Mouse (Mus musculus) stomach, postnatal 0 days (tissue): Measurements from ENCODE around the gene Zfp773.
"Not testable (repeated sequence)": the region's sequence is repeated elsewhere in the genome, so short reads cannot be mapped to it uniquely, and the experiment has no call there.

Experiments
- CTCF ChIP-seq: IDR thresholded peaks from 2 replicates; pipeline ENCODE4 v1.5.1; 2016; ENCODE audit warnings: antibody characterized with exemption, low read depth, mild to moderate bottlenecking, moderate library complexity
- EP300 ChIP-seq: optimal IDR thresholded peaks from 2 replicates; pipeline ENCODE3; 2016; ENCODE audit warnings: antibody characterized with exemption

DNA sequence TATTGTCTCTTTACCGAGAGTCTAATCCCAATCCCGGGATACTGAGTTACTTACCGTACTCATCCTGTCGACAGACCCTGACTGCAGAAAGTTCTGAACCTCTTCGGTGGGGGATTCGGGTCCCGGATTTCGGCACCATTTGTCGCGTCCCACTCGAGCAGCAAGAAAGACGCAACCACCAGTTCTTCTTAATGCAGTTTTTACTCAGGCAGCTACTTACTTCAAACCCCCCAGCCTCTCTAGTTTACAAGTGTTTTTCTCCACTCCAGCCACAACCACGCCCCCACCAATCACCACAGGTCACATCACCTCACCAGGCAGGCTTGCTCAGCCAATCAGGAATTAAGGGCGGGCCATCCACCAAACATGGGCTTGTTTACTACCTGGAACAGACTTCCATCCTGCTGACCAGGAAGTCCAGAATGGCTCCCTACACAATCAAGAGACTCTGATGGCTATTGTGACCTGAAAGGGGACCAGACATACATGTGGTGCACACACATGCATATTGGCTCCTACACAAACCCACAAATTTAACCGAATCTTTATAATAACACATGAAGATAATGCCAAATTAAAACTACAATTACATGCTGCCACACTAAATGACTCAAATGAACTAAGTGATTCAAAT, 5.9 kb downstream of the Zfp773 start:
- not testable (repeated sequence) for TF ChIP-seq CTCF, EP300
